Mouse (Mus musculus): ENCODE measurements at regions not wholly inside any gene's neighbourhood (a gene's known extent, or its start where the extent isn't known, plus 50 kb on each side); places are given as distances from the start of the nearest gene placed in this dataset.
"Not testable (repeated sequence)": the region's sequence is repeated elsewhere in the genome, so short reads cannot be mapped to it uniquely, and the experiment has no call there.

DNA sequence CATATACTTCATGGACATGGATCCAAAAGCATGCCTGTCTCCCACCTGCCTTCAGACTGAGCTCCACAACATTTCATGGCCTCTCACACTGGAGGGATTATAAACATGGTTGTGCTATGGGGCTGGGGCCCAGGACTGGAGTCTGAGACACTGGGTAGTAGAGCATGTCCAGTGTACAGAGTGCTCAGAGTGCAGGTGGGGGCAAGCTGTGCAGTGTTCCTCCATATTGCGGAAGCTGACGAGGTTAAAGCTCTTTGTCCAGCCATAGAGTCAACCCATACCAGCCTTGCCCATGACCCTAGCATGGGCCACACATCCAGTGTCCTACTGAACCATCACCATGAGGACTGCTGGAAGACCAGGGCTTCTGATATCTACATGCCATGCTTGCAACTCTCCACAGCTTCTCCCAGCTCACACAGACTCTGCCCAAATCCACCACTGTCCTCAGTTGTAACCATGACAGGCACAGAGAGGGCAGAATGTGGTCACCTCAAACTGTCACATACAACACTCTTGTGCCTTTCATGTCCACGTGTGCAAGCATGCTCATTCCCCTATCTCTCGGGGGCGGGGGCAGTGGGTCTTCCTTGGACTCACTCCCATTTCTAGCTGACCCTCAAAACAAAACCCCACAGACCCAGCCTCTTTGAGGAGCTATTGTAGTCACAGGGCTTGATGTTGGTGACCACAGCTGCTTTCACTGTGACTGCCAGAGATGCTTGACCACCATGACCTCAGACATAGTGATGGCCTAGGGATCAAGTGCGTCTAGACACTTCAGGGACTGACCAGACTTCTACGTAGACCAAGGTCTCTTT lies 55.9 kb downstream of the Tmem121 start:
- no peaks in the 10 kb centered on the region for H3K4me1 ChIP-seq (ENCODE audit: control insufficient read depth, insufficient read depth, low read length)
- H3K4me3 ChIP-seq (ENCODE audit: insufficient read depth, low read length), result no peak overlapping the region
- TF ChIP-seq POLR2A (IDR thresholded peaks at IDR 0.05; ENCODE audit: borderline replicate concordance, low read depth, low read length), result no peak
- TF ChIP-seq CTCF (IDR thresholded peaks at IDR 0.05; ENCODE audit: low read depth, low read length), result no peak
- H3K27ac ChIP-seq (ENCODE audit: insufficient read depth, low read depth, low read length), result no peak overlapping the region

DNA sequence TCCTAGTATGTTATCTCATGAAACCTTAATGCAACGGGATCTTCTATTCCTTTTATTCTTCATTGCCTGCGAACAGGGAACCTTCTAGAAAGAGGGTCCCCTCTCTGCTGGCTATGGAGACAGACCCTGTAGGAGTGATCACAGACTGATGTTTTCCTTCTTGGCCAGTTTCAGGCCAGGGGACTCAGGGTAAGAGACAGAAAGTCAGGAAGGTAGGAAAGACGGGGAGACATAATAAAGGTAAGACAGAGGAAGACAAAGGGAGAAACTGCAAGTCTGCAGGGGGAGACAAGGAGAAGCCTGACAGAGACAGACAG lies 56.4 kb downstream of the Tmem121 start:
- Histone ChIP-seq H3K4me1 (ENCODE audit: control insufficient read depth, insufficient read depth, low read length) (no peaks in the 10 kb centered on the region), H3K4me3 (ENCODE audit: insufficient read depth, low read length) (no peak overlapping the region), H3K27ac (ENCODE audit: insufficient read depth, low read depth, low read length) (no peak overlapping the region)
- TF ChIP-seq POLR2A (IDR thresholded peaks at IDR 0.05; ENCODE audit: borderline replicate concordance, low read depth, low read length) (no peak), CTCF (IDR thresholded peaks at IDR 0.05; ENCODE audit: low read depth, low read length) (no peak)

DNA sequence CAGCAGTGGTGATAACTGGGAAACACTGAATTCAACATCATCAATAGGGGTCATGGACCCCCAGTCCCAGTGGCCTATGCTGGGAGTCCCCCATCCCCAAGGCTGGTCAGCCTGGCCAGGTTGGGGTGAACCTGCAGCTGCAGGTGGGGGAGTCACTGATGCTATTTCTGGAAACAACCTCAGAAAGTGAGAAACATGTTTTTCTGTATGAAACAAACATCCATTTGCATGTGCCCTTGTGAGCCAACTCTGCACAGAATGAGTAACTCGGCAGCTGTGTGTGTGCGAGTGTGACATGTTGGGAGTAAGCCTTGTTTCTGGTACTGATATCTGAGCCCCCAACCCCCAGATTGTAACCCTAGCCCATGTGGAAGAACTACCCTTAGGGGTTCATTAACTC lies 59.0 kb downstream of the Tmem121 start:
- Histone ChIP-seq H3K4me1 (ENCODE audit: control insufficient read depth, insufficient read depth, low read length) (no peaks in the 10 kb centered on the region), H3K4me3 (ENCODE audit: insufficient read depth, low read length) (no peak overlapping the region), H3K27ac (ENCODE audit: insufficient read depth, low read depth, low read length) (no peak overlapping the region)
- no peak for TF ChIP-seq CTCF (IDR thresholded peaks at IDR 0.05; ENCODE audit: low read depth, low read length)
- no peak for TF ChIP-seq POLR2A (IDR thresholded peaks at IDR 0.05; ENCODE audit: borderline replicate concordance, low read depth, low read length)

DNA sequence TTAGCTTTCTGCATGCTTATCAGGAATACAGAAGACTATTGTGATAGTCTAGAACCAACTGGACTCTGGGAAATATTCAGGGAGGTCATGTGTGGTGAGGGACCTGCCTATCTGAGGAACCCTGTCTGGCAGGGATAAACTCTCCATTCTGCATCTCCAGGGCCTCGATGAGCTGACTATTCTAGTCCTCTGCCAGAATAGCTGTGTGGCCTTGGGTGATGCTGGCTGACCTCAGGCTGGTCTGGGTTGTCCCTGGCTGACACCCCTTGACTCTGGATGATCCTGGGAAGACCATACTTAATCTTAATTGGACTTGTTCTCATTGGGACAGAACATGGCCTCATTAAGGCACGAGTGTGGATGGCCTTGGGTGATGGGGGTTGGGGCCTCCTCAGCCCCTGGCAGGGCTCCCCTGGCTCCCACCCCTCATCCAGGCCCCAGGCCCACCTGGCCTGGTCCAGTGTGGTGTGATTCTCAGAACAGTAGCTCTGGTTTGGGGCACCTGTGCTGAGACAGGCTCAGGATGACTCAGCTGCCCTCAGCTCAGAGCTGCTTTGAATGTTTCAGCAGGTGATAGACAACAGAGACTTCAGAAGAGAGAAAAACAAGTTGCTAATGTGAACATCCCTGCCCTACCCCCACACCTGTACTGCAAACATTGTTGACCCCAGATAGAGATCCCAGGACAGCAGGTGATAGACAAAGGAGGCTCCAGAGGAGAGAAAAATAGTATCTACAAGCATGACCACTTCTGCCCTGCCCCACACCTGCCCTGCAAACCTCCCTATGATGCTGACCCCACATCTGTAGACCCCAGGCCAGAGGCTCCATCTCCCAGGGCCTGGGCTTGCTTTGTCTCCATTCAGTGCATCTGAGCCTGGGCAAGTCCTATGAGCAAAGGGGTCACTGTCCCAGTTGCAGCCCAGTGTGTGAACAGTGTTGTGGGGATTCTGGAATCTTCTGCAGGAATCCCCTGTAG lies 68.0 kb downstream of the Tmem121 start:
- not testable (repeated sequence) for H3K4me1 ChIP-seq (ENCODE audit: control insufficient read depth, insufficient read depth, low read length); H3K27ac ChIP-seq (ENCODE audit: insufficient read depth, low read depth, low read length); H3K4me3 ChIP-seq (ENCODE audit: insufficient read depth, low read length)

- no peak overlapping the region for H3K4me3 ChIP-seq (ENCODE audit: insufficient read depth, low read length)
- no peak overlapping the region for H3K27ac ChIP-seq (ENCODE audit: insufficient read depth, low read depth, low read length)
- no peaks in the 10 kb centered on the region for H3K4me1 ChIP-seq (ENCODE audit: control insufficient read depth, insufficient read depth, low read length)
- TF ChIP-seq POLR2A (IDR thresholded peaks at IDR 0.05; ENCODE audit: borderline replicate concordance, low read depth, low read length), result no peak
- TF ChIP-seq CTCF (IDR thresholded peaks at IDR 0.05; ENCODE audit: low read depth, low read length), result no peak
These were observed 69.6 kb downstream of the Tmem121 start for GRCm38 (mm10) chr12:113255331-113255730.

DNA sequence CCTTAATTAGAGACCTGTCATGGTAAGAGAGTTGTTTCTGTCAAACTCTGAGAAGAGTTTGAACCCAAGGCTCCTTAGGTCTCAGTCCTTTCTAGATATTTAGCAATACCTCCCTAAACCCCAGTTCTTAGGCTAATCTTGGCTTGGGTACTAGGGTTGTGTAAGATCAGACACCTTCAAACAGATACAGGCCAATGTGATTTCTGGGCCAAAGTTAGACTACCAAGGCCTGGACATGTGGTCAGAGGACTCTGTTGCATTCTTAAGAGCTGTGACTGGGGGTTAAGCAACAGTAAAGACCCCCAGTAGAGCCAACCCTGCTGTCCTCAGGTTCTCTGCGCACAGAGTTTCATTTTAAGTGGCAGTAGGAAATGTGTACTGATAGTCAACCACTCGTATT lies 70.9 kb downstream of the Tmem121 start:
- Histone ChIP-seq H3K27ac (ENCODE audit: insufficient read depth, low read depth, low read length) (no peak overlapping the region), H3K4me1 (ENCODE audit: control insufficient read depth, insufficient read depth, low read length) (no peaks in the 10 kb centered on the region), H3K4me3 (ENCODE audit: insufficient read depth, low read length) (no peak overlapping the region)
- no peak for TF ChIP-seq POLR2A (IDR thresholded peaks at IDR 0.05; ENCODE audit: borderline replicate concordance, low read depth, low read length)
- TF ChIP-seq CTCF (IDR thresholded peaks at IDR 0.05; ENCODE audit: low read depth, low read length), result no peak

DNA sequence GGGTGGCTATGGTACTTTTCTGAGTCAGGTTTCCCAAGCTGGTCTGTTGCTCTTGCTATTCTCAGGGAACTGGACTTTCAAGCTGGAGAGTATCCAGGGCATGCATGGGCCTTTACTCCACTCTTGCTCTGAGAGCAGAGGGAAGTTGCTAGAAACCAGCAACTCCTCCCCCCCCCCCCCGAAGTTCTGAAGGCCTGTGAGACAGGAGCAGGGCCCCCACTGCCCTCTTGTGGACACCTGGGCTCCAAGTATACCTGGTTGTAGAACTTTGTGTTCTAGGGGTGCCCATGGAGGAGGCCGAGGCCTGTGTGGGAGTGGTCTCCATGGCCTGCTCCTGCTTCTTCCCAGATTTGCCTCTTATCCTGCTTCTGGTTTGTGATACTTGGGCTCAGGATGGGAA lies 71.5 kb downstream of the Tmem121 start:
- Histone ChIP-seq H3K4me1 (ENCODE audit: control insufficient read depth, insufficient read depth, low read length) (no peaks in the 10 kb centered on the region), H3K27ac (ENCODE audit: insufficient read depth, low read depth, low read length) (no peak overlapping the region), H3K4me3 (ENCODE audit: insufficient read depth, low read length) (no peak overlapping the region)
- TF ChIP-seq POLR2A (IDR thresholded peaks at IDR 0.05; ENCODE audit: borderline replicate concordance, low read depth, low read length) (no peak), CTCF (IDR thresholded peaks at IDR 0.05; ENCODE audit: low read depth, low read length) (no peak)

DNA sequence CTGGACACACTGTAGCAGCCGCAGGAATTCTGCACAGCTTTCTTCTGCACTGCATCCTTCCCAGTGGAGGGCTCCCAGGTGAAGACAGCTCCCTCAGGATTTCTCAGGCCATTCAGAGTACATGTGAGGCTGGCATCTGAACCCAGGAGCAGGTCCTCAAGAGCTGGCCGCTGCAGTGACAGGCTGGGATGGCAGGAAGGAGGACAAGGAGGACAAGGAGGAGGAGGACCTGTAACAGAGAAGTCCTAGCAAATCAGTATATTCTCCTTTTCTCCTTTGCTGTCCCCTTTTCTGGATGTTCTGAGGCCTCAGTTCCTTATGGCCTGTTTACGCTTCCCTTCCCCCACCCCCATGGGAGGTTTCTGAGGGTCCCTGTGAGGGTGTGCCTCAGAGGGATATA lies 73.7 kb downstream of the Tmem121 start:
- H3K27ac ChIP-seq (ENCODE audit: insufficient read depth, low read depth, low read length), result no peak overlapping the region
- no peak overlapping the region for H3K4me3 ChIP-seq (ENCODE audit: insufficient read depth, low read length)
- no peak for TF ChIP-seq POLR2A (IDR thresholded peaks at IDR 0.05; ENCODE audit: borderline replicate concordance, low read depth, low read length)
- no peak for TF ChIP-seq CTCF (IDR thresholded peaks at IDR 0.05; ENCODE audit: low read depth, low read length)
- H3K4me1 ChIP-seq (ENCODE audit: control insufficient read depth, insufficient read depth, low read length), result no peaks in the 10 kb centered on the region

DNA sequence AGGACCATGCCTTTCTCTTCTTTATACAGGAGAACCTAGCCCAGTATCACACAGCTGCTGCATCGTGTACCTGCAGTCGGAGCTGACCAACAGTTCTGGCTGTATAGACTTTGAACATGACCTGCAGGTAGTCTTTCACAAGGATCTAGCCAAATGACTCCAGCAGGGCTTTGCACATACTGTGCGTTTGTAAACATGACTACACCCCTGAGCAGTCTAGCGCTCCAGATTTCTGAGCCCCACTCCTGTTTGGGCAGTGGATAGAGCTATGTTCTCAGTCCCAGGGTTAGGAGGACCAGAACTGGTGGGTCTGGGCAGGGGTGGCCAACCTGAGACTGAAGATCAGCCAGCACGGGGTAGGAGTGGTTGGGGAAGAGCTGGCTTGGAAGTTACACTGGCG lies 74.6 kb downstream of the Tmem121 start:
- H3K27ac ChIP-seq (ENCODE audit: insufficient read depth, low read depth, low read length), result no peak overlapping the region
- TF ChIP-seq POLR2A (IDR thresholded peaks at IDR 0.05; ENCODE audit: borderline replicate concordance, low read depth, low read length) (no peak), CTCF (IDR thresholded peaks at IDR 0.05; ENCODE audit: low read depth, low read length) (no peak)
- H3K4me1 ChIP-seq (ENCODE audit: control insufficient read depth, insufficient read depth, low read length), result no peaks in the 10 kb centered on the region
- no peak overlapping the region for H3K4me3 ChIP-seq (ENCODE audit: insufficient read depth, low read length)

GRCm38 (mm10) chr12:113275934-113276333 lies 90.2 kb downstream of the Tmem121 start:
- Histone ChIP-seq H3K4me1 (ENCODE audit: control insufficient read depth, insufficient read depth, low read length) (no peaks in the 10 kb centered on the region), H3K4me3 (ENCODE audit: insufficient read depth, low read length) (no peak overlapping the region), H3K27ac (ENCODE audit: insufficient read depth, low read depth, low read length) (no peak overlapping the region)
- TF ChIP-seq CTCF (IDR thresholded peaks at IDR 0.05; ENCODE audit: low read depth, low read length), result no peak
- TF ChIP-seq POLR2A (IDR thresholded peaks at IDR 0.05; ENCODE audit: borderline replicate concordance, low read depth, low read length), result no peak

Data from bone marrow macrophage, adult 2 months (primary cell).